Mouse (Mus musculus): Measurements from ENCODE around the gene Dph2. TPM values are rescaled to one million over a fixed set of nuclear protein-coding genes. Genes with fewer than 3 reads are reported as not detected.

Dph2 gene
- polyA plus RNA-seq, 1 experiment from 2014 or later = 21.2 TPM

DNA sequence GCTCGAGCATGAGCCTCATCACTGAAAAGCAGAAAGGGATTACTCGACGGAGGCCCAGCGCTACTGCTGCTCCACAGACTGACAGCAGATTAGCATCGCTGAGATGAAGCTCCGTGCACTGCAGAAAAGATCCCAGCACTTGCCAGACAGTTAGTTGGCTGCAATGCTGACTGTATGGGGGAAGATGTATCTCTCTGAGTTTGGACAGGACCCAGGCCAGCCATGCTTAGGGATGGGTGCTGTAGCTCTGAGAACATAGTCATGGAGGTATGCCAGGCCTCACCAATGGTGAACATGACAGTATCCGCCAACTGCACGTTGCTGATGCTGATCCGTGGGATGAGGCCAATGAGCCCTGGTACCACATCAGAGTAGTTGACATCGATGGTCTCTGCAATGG, 12.3 kb upstream of the Dph2 start:
- Histone ChIP-seq H3K9ac (ENCODE audit: low read length) (no peak overlapping the region), H3K4me2 (ENCODE audit: low read depth, severe bottlenecking) (no peak overlapping the region), H3K36me3 (ENCODE audit: control insufficient read depth, insufficient read depth, low read length) (peaks cover 33% of the 10 kb centered on the region), H3K27ac (replicated peaks; ENCODE audit: low read depth, low read length) (no peak overlapping the region), H3K4me3 (ENCODE audit: low read depth, low read length) (no peak overlapping the region), H3K27me3 (ENCODE audit: control insufficient read depth, insufficient read depth, low read length) (no peaks in the 10 kb centered on the region), H3K9me3 (ENCODE audit: control insufficient read depth, low read length) (no peaks in the 10 kb centered on the region), H3K4me1 (ENCODE audit: control insufficient read depth, insufficient read depth, low read length) (no peaks in the 10 kb centered on the region)
- ATAC-seq (ENCODE audit: insufficient number of reproducible peaks, low FRiP score, low TSS enrichment, low read depth) = no peak
- 94% methylated on average over 10 of the region's 10 CpGs for WGBS
- no peak for DNase-seq (ENCODE audit: low spot score)

DNA sequence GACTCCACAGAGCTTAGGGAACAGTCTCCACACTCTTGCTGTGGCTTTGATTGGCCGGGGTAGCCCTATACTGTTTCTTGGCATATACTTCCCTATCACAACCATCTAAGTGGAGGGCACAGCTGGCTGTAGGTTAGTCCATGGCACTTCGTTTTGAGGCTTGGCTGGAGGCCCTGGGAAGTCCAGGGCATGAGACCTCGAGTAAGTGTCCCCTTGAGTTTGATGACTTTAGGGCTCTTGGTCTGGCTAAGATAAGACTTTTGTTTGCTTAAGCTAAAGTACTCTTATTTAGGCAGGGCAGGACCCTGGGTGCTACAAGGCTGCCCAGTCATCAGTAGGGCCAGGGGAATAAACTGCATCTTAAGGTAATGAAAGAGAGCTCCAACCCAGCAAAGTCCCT, 6.3 kb upstream of the Dph2 start:
- no peak overlapping the region for H3K9ac ChIP-seq (ENCODE audit: low read length)
- no peak overlapping the region for H3K27ac ChIP-seq (replicated peaks; ENCODE audit: low read depth, low read length)
- WGBS = 78% methylated on average over 3 of the region's 3 CpGs
- peaks cover 25% of the 10 kb centered on the region for H3K36me3 ChIP-seq (ENCODE audit: control insufficient read depth, insufficient read depth, low read length)
- H3K9me3 ChIP-seq (ENCODE audit: control insufficient read depth, low read length) = no peaks in the 10 kb centered on the region
- ATAC-seq (ENCODE audit: insufficient number of reproducible peaks, low FRiP score, low TSS enrichment, low read depth) (no peak), DNase-seq (ENCODE audit: low spot score) (no peak)
- H3K4me1 ChIP-seq (ENCODE audit: control insufficient read depth, insufficient read depth, low read length) = no peaks in the 10 kb centered on the region
- H3K4me3 ChIP-seq (ENCODE audit: low read depth, low read length) = no peak overlapping the region
- no peaks in the 10 kb centered on the region for H3K27me3 ChIP-seq (ENCODE audit: control insufficient read depth, insufficient read depth, low read length)
- H3K4me2 ChIP-seq (ENCODE audit: low read depth, severe bottlenecking) = no peak overlapping the region

GRCm38 (mm10) chr4:117896031-117896430, 4.2 kb upstream of the Dph2 start:
- H3K4me2 ChIP-seq (ENCODE audit: low read depth, severe bottlenecking) = no peak overlapping the region
- 93% methylated on average over 6 of the region's 6 CpGs for WGBS
- H3K9ac ChIP-seq (ENCODE audit: low read length) = no peak overlapping the region
- DNase-seq (ENCODE audit: low spot score) (no peak), ATAC-seq (ENCODE audit: insufficient number of reproducible peaks, low FRiP score, low TSS enrichment, low read depth) (no peak)
- H3K4me3 ChIP-seq (ENCODE audit: low read depth, low read length) = no peak overlapping the region
- no peak overlapping the region for H3K27ac ChIP-seq (replicated peaks; ENCODE audit: low read depth, low read length)
- peaks cover 16% of the 10 kb centered on the region for H3K36me3 ChIP-seq (ENCODE audit: control insufficient read depth, insufficient read depth, low read length)
- H3K4me1 ChIP-seq (ENCODE audit: control insufficient read depth, insufficient read depth, low read length) = 0 out of 2 replicates have a peak, but pooled peaks cover 2% of the 10 kb centered on the region
- no peaks in the 10 kb centered on the region for H3K9me3 ChIP-seq (ENCODE audit: control insufficient read depth, low read length)
- no peaks in the 10 kb centered on the region for H3K27me3 ChIP-seq (ENCODE audit: control insufficient read depth, insufficient read depth, low read length)

DNA sequence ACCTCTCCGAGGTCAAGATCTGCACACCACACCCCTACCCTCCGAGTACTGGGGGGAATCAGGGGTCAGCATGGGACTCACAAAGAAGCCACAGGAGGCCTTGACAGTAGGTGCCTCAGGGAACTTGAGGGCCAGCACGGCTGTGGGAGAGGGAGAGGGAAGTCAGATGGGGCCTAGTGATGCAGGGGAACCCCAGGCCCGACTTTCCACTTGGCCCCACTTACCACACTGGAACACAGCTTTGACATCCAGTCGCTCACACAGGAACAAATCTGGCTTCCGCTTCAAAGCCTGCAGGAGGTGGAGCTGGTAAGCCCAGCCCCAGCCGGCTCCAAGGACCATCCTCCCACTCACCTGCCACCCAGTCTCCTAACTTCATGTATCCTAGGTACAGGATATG, 3.5 kb upstream of the Dph2 start:
- 75% methylated on average over 7 of the region's 7 CpGs for WGBS
- Histone ChIP-seq H3K9ac (ENCODE audit: low read length) (no peak overlapping the region), H3K27ac (replicated peaks; ENCODE audit: low read depth, low read length) (no peak overlapping the region), H3K27me3 (ENCODE audit: control insufficient read depth, insufficient read depth, low read length) (no peaks in the 10 kb centered on the region), H3K36me3 (ENCODE audit: control insufficient read depth, insufficient read depth, low read length) (peaks cover 11% of the 10 kb centered on the region), H3K4me1 (ENCODE audit: control insufficient read depth, insufficient read depth, low read length) (0 out of 2 replicates have a peak, but pooled peaks cover 2% of the 10 kb centered on the region), H3K4me3 (ENCODE audit: low read depth, low read length) (no peak overlapping the region), H3K4me2 (ENCODE audit: low read depth, severe bottlenecking) (no peak overlapping the region), H3K9me3 (ENCODE audit: control insufficient read depth, low read length) (no peaks in the 10 kb centered on the region)
- no peak for DNase-seq (ENCODE audit: low spot score)
- ATAC-seq (ENCODE audit: insufficient number of reproducible peaks, low FRiP score, low TSS enrichment, low read depth) = no peak

DNA sequence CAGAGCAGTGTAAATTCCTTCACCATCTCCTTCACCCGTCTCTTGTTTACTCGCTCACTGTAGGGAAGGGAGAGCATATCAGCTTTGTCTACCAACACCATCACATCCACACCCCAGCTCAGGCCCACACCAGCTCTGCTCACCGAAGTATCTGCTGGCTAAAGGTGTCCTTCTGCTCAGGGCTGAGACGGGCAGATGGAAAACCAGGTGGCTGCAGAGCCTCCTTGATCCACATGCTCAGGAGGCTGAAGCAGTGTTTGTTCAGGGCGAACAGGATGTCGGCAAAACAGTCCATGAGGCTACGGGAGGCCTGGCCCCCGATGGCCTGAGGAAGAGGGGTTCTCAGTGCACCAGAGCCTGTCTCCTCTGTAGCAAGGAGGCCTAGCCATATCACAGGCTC, 2.8 kb upstream of the Dph2 start:
- 93% methylated on average over 8 of the region's 8 CpGs for WGBS
- H3K4me1 ChIP-seq (ENCODE audit: control insufficient read depth, insufficient read depth, low read length) = 0 out of 2 replicates have a peak, but pooled peaks cover 2% of the 10 kb centered on the region
- H3K9ac ChIP-seq (ENCODE audit: low read length) = no peak overlapping the region
- H3K27me3 ChIP-seq (ENCODE audit: control insufficient read depth, insufficient read depth, low read length) = no peaks in the 10 kb centered on the region
- no peak overlapping the region for H3K4me2 ChIP-seq (ENCODE audit: low read depth, severe bottlenecking)
- H3K36me3 ChIP-seq (ENCODE audit: control insufficient read depth, insufficient read depth, low read length) = peaks cover 8% of the 10 kb centered on the region
- H3K4me3 ChIP-seq (ENCODE audit: low read depth, low read length) = no peak overlapping the region
- ATAC-seq (ENCODE audit: insufficient number of reproducible peaks, low FRiP score, low TSS enrichment, low read depth) = no peak
- H3K9me3 ChIP-seq (ENCODE audit: control insufficient read depth, low read length) = no peaks in the 10 kb centered on the region
- no peak overlapping the region for H3K27ac ChIP-seq (replicated peaks; ENCODE audit: low read depth, low read length)
- no peak for DNase-seq (ENCODE audit: low spot score)

GRCm38 (mm10) chr4:117893376-117893775, 1.5 kb upstream of the Dph2 start:
- no peak for ATAC-seq (ENCODE audit: insufficient number of reproducible peaks, low FRiP score, low TSS enrichment, low read depth)
- peaks cover 12% of the 10 kb centered on the region for H3K36me3 ChIP-seq (ENCODE audit: control insufficient read depth, insufficient read depth, low read length)
- WGBS = 26% methylated on average over 9 of the region's 9 CpGs

DNA sequence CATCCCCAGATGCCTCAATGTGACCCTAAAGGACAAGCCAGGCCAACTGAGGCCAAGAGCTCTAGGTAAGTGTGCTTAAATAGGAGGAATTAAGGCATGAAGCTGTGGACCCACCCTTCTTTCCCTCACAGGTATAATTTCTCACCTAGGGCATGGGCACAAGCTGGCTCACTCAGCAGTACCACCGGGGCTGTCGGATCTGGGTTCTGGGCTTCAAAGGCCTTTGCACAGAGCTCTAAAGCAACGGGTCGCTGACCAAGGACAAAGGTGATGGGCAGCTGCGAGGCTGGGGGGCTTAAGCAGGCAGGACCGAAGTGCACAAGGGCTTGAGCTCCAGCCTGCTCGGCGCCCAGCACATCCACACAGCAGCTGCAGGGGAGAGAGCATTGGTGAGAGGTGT, 1.1 kb downstream of the Dph2 start:
- WGBS = 91% methylated on average over 8 of the region's 8 CpGs
- no peak for ATAC-seq (ENCODE audit: insufficient number of reproducible peaks, low FRiP score, low TSS enrichment, low read depth)
- no peaks in the 10 kb centered on the region for H3K27me3 ChIP-seq (ENCODE audit: control insufficient read depth, insufficient read depth, low read length)
- H3K9me3 ChIP-seq (ENCODE audit: control insufficient read depth, low read length) = no peaks in the 10 kb centered on the region
- H3K4me3 ChIP-seq (ENCODE audit: low read depth, low read length) = no peak overlapping the region; the same call in 1 of the 2 replicates
- no peak for DNase-seq (ENCODE audit: low spot score)
- no peak overlapping the region for H3K27ac ChIP-seq (replicated peaks; ENCODE audit: low read depth, low read length)
- H3K4me2 ChIP-seq (ENCODE audit: low read depth, severe bottlenecking) = no peak overlapping the region
- peaks cover 6% of the 10 kb centered on the region for H3K36me3 ChIP-seq (ENCODE audit: control insufficient read depth, insufficient read depth, low read length)
- H3K4me1 ChIP-seq (ENCODE audit: control insufficient read depth, insufficient read depth, low read length) = peaks cover 10% of the 10 kb centered on the region; the same call in 1 of the 2 replicates
- no peak overlapping the region; the same call in 1 of the 2 replicates for H3K9ac ChIP-seq (ENCODE audit: low read length)

More at GRCm38 (mm10) chr4:117893376-117893775, 1.5 kb upstream of the Dph2 start:
- no peak overlapping the region for H3K27ac ChIP-seq (replicated peaks; ENCODE audit: low read depth, low read length)
- H3K4me3 ChIP-seq (ENCODE audit: low read depth, low read length) = no peak overlapping the region
- H3K4me1 ChIP-seq (ENCODE audit: control insufficient read depth, insufficient read depth, low read length) = 0 out of 2 replicates have a peak, but pooled peaks cover 2% of the 10 kb centered on the region
- H3K9me3 ChIP-seq (ENCODE audit: control insufficient read depth, low read length) = no peaks in the 10 kb centered on the region
- no peaks in the 10 kb centered on the region for H3K27me3 ChIP-seq (ENCODE audit: control insufficient read depth, insufficient read depth, low read length)
- no peak overlapping the region for H3K4me2 ChIP-seq (ENCODE audit: low read depth, severe bottlenecking)
- H3K9ac ChIP-seq (ENCODE audit: low read length) = no peak overlapping the region
- DNase-seq (ENCODE audit: low spot score) = peak; percentile 83

- no peak for DNase-seq (ENCODE audit: low spot score)
- Histone ChIP-seq H3K9ac (ENCODE audit: low read length) (no peak overlapping the region), H3K4me1 (ENCODE audit: control insufficient read depth, insufficient read depth, low read length) (peaks cover 10% of the 10 kb centered on the region; the same call in 1 of the 2 replicates), H3K36me3 (ENCODE audit: control insufficient read depth, insufficient read depth, low read length) (peaks cover 9% of the 10 kb centered on the region), H3K4me2 (ENCODE audit: low read depth, severe bottlenecking) (no peak overlapping the region), H3K4me3 (ENCODE audit: low read depth, low read length) (no peak overlapping the region), H3K27ac (replicated peaks; ENCODE audit: low read depth, low read length) (no peak overlapping the region), H3K27me3 (ENCODE audit: control insufficient read depth, insufficient read depth, low read length) (no peaks in the 10 kb centered on the region), H3K9me3 (ENCODE audit: control insufficient read depth, low read length) (no peaks in the 10 kb centered on the region)
- WGBS = 95% methylated on average over 14 of the region's 14 CpGs
- ATAC-seq (ENCODE audit: insufficient number of reproducible peaks, low FRiP score, low TSS enrichment, low read depth) = no peak
Observed at GRCm38 (mm10) chr4:117890031-117890430, 1.8 kb downstream of the Dph2 start.

DNA sequence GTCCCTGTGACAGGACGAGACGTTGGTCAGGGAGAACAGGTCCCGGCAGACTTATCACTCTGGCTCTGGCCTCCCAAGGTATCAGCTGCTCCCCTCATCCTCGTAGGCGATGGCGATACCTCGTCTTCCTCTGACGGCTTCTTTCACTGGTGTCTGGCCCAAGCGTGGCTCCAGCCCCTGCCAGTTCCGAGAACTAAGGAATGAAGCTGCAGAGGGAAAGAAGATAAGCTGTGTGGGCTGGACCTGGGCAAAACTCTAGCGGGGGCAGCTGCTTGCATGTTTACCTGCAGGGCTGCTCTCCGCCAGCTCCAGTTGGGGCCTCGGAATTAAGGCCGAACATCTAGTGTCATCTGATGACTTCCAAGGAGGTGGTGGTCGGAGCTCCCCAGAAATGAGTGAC, 2.4 kb downstream of the Dph2 start:
- no peak for ATAC-seq (ENCODE audit: insufficient number of reproducible peaks, low FRiP score, low TSS enrichment, low read depth)

More for the DNA sequence above, 2.4 kb downstream of the Dph2 start:
- H3K27ac ChIP-seq (replicated peaks; ENCODE audit: low read depth, low read length) = no peak overlapping the region
- H3K36me3 ChIP-seq (ENCODE audit: control insufficient read depth, insufficient read depth, low read length) = peaks cover 15% of the 10 kb centered on the region
- H3K27me3 ChIP-seq (ENCODE audit: control insufficient read depth, insufficient read depth, low read length) = no peaks in the 10 kb centered on the region
- WGBS = 90% methylated on average over 15 of the region's 15 CpGs
- H3K4me3 ChIP-seq (ENCODE audit: low read depth, low read length) = no peak overlapping the region
- DNase-seq (ENCODE audit: low spot score) = no peak
- H3K9me3 ChIP-seq (ENCODE audit: control insufficient read depth, low read length) = no peaks in the 10 kb centered on the region
- no peak overlapping the region for H3K9ac ChIP-seq (ENCODE audit: low read length)
- H3K4me2 ChIP-seq (ENCODE audit: low read depth, severe bottlenecking) = no peak overlapping the region
- peaks cover 10% of the 10 kb centered on the region; the same call in 1 of the 2 replicates for H3K4me1 ChIP-seq (ENCODE audit: control insufficient read depth, insufficient read depth, low read length)

Measured in limb, embryonic 11.5 days (tissue).